Mouse (Mus musculus) gonadal fat pad, adult 2 months (tissue): ENCODE data around the gene Ankrd53. TPM values are rescaled to one million over a fixed set of nuclear protein-coding genes. Genes with fewer than 3 reads are reported as not detected.
"Not testable (repeated sequence)": the region's sequence is repeated elsewhere in the genome, so short reads cannot be mapped to it uniquely, and the experiment has no call there.

Experiments used
- DNase-seq: peaks from one replicate; pipeline ENCODE4 v3.0.0-alpha.2; 2012; ENCODE audit warnings: low read depth
- polyA plus RNA-seq: library from polyadenylated mRNA; depleted of rRNA; stranded (reverse); fragments of >200 nt; gene quantifications from 2 replicates; pipeline ENCODE4 v1.2.3, GENCODE M21; 2012; rRNA removed

Gene Ankrd53
- polyA plus RNA-seq, 1 experiment, result 0.45 TPM

DNA sequence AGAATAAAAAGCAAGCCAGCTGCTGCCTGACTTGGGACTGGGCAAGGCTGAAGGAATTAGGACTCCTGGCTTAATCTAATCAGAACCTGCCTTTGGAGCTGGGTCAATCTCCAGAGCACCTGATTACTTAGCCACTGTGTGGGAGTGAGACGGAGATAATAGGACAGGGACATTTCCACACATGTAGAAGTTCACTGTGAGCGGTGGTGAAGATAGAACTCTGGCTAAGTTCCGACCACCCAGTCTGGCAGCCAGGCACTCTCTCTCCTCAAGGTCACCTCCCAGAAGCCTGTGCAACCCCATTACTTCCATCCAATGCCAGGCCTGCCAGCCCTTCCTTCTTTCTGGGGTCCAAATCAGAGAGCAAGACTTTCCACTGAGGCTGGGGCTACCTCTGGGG lies 4.5 kb downstream of the Ankrd53 start:
- no peak for DNase-seq

DNA sequence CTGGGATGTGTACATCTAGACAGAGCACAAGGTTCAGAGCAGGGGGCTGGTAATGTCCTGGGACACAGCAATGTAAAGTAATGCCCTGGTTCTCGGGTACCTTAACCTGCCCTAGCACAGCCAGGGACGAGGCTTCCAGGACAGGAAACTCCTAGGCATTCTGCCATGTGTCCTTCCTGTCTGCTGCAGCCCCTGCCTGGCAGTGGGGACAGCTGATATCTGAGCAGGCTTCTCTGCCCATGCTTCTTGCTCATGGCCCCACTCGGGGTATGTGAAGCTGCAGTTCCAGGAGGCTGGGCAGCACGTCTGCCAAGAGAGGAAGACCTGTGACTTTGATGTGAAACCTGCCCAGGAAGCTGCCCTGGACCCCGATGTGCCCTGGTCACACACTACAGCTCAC lies 6.0 kb downstream of the Ankrd53 start:
- DNase-seq, result no peak

DNA sequence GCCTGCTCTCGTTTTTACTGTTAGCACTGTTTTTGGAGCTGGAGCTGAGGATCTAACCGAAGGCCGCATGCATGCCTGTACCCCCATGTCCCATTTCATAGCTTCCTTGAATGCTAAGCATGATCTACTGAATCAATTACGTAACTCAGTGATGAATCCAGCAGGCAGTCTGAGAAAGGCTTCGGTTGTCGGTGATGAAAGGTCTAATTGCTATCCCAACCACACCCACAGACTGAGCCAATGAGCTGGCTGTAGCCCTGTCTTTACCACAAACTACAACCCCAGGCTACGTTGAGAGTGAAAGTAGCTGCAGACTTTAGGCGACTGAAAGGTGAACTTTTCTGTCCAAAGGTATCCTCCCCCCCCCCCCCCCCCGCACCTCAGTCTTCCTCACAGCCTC lies 11.7 kb downstream of the Ankrd53 start:
- no peak for DNase-seq

GRCm38 (mm10) chr6:83774781-83775563 lies 12.5 kb downstream of the Ankrd53 start:
- no peak for DNase-seq

- DNase-seq, result no peak
These were observed 13.3 kb downstream of the Ankrd53 start, which contains the start of gene Tex261 for GRCm38 (mm10) chr6:83775638-83776293. Gene Tex261 (minus strand): TSS chr6:83775813.

DNA sequence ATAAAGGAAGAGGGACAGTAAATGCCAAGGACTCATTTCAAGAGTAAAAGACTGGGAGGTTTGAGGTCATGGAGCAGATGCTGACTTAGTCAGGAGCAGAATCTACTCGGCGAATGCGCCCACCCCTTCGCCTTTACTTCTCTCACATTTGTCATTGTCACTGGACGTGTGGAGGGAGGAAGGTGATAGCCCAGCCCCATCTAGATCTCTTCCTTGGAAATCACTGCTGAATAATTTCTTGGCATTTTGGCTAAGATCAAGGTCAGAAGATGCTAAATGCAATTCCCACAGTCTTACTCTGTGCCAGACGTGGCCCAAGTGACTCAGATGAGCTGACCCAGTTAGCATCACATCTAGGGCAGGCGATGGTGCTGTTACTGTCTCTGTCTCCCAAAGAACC lies 15.9 kb downstream of the Ankrd53 start:
- DNase-seq, result no peak

DNA sequence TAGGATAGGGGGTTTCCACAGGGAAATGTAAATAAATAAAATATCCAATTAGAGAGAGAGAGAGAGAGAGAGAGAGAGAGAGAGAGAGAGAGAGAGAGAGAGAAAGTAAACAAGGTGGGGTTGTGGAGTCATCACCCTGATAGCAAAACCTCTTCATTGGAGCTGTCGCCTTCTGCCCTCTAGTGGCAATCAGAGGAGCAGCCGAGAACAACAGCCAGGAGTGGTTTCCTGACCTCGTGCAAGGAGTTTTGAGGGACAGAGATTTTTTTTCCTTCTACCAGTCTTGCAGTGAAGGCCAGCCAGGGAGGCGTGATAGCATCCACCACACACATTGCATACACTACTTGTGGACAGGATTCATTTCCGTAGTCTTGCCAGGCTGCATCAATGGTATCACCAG lies 16.6 kb downstream of the Ankrd53 start:
- DNase-seq, result no peak

DNA sequence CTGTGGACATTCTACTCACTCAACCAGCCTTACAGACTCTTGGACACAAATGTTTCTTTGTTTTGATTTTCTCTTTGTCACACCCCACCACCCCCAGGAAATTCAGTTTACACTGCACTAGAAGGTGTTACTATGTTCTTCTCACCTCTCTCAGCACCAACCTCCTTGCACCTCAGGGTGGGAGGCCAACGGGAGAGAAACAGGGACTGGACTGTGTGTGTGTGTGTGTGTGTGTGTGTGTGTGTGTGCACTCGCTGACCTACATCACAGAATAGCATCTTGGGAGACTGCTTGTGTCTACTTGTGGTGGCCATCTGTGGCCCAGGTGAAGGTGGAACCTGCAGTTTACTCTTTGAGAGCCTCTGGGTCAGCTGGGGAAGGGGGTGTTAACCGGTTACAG lies 24.0 kb downstream of the Ankrd53 start:
- no peak for DNase-seq

DNA sequence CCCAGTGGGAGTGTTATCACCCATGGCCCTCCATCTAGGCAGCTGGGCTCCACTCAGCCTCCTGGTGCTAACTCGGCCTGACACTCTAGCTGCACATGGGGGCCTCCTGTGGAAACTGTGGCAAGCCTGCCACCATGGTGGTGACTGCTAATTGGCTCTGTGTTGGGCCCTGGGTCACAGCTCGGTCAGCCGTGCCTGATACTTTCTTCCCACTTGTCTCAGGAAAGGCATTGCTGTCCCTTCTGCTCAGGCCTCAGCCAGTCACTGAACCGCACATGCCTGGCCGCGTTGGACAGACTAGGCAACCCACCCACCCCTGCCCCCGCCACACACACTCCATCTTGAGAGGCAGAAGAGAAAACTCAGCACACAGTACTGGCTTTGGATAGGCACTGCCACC lies 26.1 kb downstream of the Ankrd53 start:
- DNase-seq, result no peak

DNA sequence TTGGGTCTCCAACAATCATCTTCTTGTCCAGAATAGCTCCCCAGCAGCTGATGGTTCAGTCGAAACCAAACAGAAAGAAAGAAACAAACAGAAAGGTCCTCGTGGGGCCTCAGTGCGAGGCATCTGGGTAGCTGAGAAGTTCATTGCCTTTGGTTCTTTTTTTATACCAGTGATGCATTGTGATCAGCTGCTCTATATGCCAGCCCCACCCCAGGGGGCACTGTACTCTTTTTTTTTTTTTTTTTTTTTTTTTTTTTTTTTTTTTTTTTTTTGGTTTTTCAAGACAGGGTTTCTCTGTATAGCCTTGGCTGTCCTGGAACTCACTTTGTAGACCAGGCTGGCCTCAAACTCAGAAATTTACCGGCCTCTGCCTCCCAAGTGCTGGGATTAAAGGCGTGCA lies 28.1 kb downstream of the Ankrd53 start:
- not testable (repeated sequence) for DNase-seq

GRCm38 (mm10) chr6:83791251-83791890 lies 28.9 kb downstream of the Ankrd53 start:
- no peak for DNase-seq

DNA sequence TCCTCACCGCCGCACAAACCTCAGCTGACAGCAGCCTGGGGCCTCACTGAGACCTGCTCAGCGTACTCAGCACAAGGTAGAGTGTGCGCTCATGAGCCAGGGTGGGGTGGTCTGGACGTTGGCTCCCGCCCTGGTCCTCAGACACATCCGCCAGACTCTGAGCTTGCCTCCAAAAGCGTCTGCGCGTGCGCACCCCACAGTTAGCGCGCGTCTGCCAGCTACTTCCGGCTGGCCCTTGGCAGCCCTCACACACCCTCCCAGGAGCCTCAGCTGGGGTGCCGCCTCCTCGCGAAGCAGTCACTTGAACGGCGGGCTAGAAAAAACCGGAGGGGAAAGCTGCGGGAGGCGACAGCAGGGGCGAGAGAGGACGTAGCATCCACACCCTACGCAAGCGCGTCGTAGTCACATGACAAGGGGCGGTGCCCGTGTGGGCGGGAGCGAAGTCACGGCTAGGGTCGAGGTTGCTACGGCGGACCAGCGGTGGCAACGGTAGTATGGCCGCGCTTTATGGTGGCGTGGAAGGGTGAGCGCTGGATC lies 32.4 kb downstream of the Ankrd53 start, which contains the start of gene Nagk:
TSS of gene Nagk (plus strand) at position 223 of the 537 bp plus-strand sequence.
- peak; percentile 75 for DNase-seq

DNA sequence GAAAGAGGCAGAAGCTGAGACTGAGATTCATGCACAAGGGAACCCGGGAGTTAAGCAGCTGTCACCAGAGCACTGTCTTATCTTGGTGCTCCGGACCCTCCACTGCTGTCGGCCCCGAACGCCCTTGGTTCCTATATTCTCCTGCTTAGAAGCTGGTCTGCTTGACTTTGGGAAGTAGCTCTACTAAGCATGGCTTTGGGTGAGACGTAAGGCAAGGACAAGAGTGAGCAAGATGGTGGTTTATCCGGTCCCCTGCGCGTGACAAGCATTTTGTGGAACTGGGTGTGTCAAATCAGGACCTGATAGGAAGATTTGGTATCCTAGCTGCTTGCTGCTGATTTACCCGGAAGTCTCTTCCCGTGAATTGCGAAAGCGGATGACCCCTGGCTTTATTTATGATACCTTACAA lies 33.1 kb downstream of the Ankrd53 start:
- peak; percentile 51 for DNase-seq

DNA sequence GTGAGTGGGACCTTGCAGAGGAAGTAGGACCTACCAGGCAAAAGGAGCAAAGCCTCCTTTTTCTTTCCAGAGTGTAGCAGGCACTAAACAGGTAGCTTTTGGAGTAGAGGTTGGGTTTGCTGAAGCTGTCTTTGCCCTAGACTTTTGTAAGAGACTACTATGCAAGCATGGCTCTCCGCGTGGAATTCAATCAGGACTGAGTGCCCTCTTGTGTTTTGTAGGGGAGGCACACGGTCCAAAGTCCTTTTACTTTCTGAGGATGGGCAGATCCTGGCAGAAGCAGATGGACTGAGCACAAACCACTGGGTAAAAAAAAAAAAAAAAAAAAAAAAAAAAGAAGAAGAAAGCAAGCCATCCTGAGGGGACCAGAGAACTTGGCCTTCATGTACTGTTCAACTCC lies 34.2 kb downstream of the Ankrd53 start:
- no peak for DNase-seq

- DNase-seq, result no peak
These were observed 39.6 kb downstream of the Ankrd53 start for GRCm38 (mm10) chr6:83802033-83802432.

- peak; percentile 70 for DNase-seq
These were observed 40.4 kb downstream of the Ankrd53 start for GRCm38 (mm10) chr6:83802846-83803245.

- DNase-seq, result no peak
These were observed 53.4 kb downstream of the Ankrd53 start for GRCm38 (mm10) chr6:83815801-83816200.

Other genes starting within 250 kb of the Ankrd53 start
- gene Actg2, start 226.4 kb upstream of the Ankrd53 start, polyA plus RNA-seq, result 1,397 and 1,448 TPM in 2 replicates
- gene Stambp, start 189.9 kb upstream of the Ankrd53 start, polyA plus RNA-seq, result 22.6 and 22.9 TPM in 2 replicates
- not detected in 2 replicates for gene Clec4f, start 106.5 kb upstream of the Ankrd53 start, polyA plus RNA-seq
- gene Cd207, start 84.8 kb upstream of the Ankrd53 start, polyA plus RNA-seq, result 0.28 TPM in 1 of 2 replicates, not detected in the other
- gene Vax2, start 51.4 kb upstream of the Ankrd53 start, polyA plus RNA-seq, result not detected in 2 replicates
- gene Atp6v1b1, start 19.7 kb upstream of the Ankrd53 start, polyA plus RNA-seq, result 8.9 and 10.4 TPM in 2 replicates
- gene Tex261, start 13.2 kb downstream of the Ankrd53 start, polyA plus RNA-seq, result 134 and 139 TPM in 2 replicates
- 32.1 and 36.4 TPM in 2 replicates for gene Nagk, start 32.3 kb downstream of the Ankrd53 start, polyA plus RNA-seq
- gene Paip2b, start 69.1 kb downstream of the Ankrd53 start, polyA plus RNA-seq, result 15.8 and 16.7 TPM in 2 replicates
- gene Zfp638, start 104.5 kb downstream of the Ankrd53 start, polyA plus RNA-seq, result 11.8 and 13.2 TPM in 2 replicates
- gene Dysf, start 245.9 kb downstream of the Ankrd53 start, polyA plus RNA-seq, result 42.4 and 55.4 TPM in 2 replicates